Mouse (Mus musculus) heart, postnatal 0 days (tissue): ENCODE data around the gene Cfap57. TPM values are rescaled to one million over a fixed set of nuclear protein-coding genes. Genes with fewer than 3 reads are reported as not detected.

Source experiments
- ATAC-seq: fragments of 200-750 bp; cut with Nextera tagmentation; 2 replicates; pipeline ENCODE4 v1.8.0; 2017; ENCODE audit warnings: low read depth, moderate number of reproducible peaks, moderate library complexity; ENCODE audit not compliant: insufficient read depth
- DNase-seq: peaks from one replicate; pipeline ENCODE4 v3.0.0-alpha.2; 2016; ENCODE audit warnings: low spot score
- H3K27ac ChIP-seq: fragments of 300-500 bp; sonication (generic); 2 replicates; pipeline ENCODE4 v1.5.1; 2014; ENCODE audit warnings: low read depth, mild to moderate bottlenecking
- H3K27me3 ChIP-seq: fragments of 300-500 bp; sonication (generic); 2 replicates; pipeline ENCODE4 v1.6.1; 2014; ENCODE audit warnings: low read length, mixed read lengths; ENCODE audit not compliant: control insufficient read depth, insufficient read depth
- H3K36me3 ChIP-seq: fragments of 300-500 bp; sonication (generic); replicated peaks from 2 replicates; pipeline ENCODE4 v1.6.1; 2014; ENCODE audit warnings: low read length, mixed read lengths; ENCODE audit not compliant: control insufficient read depth, insufficient read depth
- H3K4me1 ChIP-seq: fragments of 300-500 bp; sonication (generic); 2 replicates; pipeline ENCODE4 v1.6.1; 2014; ENCODE audit warnings: antibody characterized with exemption; ENCODE audit not compliant: control insufficient read depth, insufficient read depth
- H3K4me2 ChIP-seq: fragments of 300-500 bp; sonication (generic); 2 replicates; pipeline ENCODE4 v1.6.1; 2014; ENCODE audit warnings: low read depth, mild to moderate bottlenecking, low read length, moderate library complexity
- H3K4me3 ChIP-seq: fragments of 300-500 bp; sonication (generic); 2 replicates; pipeline ENCODE4 v1.5.1; 2014; ENCODE audit warnings: low read depth, low read length
- H3K9ac ChIP-seq: fragments of 300-500 bp; sonication (generic); replicated peaks from 2 replicates; pipeline ENCODE4 v1.6.1; 2014; ENCODE audit warnings: low read depth, low read length, mixed read lengths
- H3K9me3 ChIP-seq: fragments of 300-500 bp; sonication (generic); replicated peaks from 2 replicates; pipeline ENCODE4 v1.6.1; 2016; ENCODE audit warnings: low read length; ENCODE audit not compliant: control insufficient read depth
- CTCF ChIP-seq: IDR thresholded peaks from 2 replicates; pipeline ENCODE4 v1.5.1; 2016; ENCODE audit warnings: antibody characterized with exemption, control low read depth, low read depth
- EP300 ChIP-seq: IDR thresholded peaks from 2 replicates; pipeline ENCODE4 v1.6.1; 2016; ENCODE audit warnings: antibody characterized with exemption, low read depth
- WGBS: fragments of 180-500 bp; shearing (Covaris S2); extraction: QIAGEN DNeasy Blood & Tissue Kit; methylation state at CpG from one replicate; pipeline ENCODE4 v1.1.7; 2014; 5-methylcytosine and 5-hydroxymethylcytosine counted together
- polyA plus RNA-seq: library from polyadenylated mRNA; unstranded; fragments of >200 nt; fragmentation: Nextera tagmentation; extraction: Ambion mirVana; gene quantifications from 2 replicates; pipeline ENCODE4 v1.2.1, GENCODE M21; 2015
- total RNA-seq: library from RNA; depleted of rRNA; stranded (reverse); fragments of >200 nt; gene quantifications from 2 replicates; pipeline ENCODE4 v1.2.3, GENCODE M21; 2014; ENCODE audit warnings: low replicate concordance

Cfap57 gene
- total and polyA plus RNA-seq, 2 experiments from 2014 or later, result 0.07 TPM; not detected in 1

GRCm38 (mm10) chr4:118543592-118544260 lies 76.9 kb downstream of the Cfap57 start, which contains the start of gene Tmem125:
Tmem125 (minus strand) TSS chr4:118544044.
- Histone ChIP-seq H3K36me3 (no peaks in the 10 kb centered on the region), H3K4me2 (peak within 1 kb of the TSS; percentile 62), H3K9me3 (no peaks in the 10 kb centered on the region), H3K4me1 (no peaks in the 10 kb centered on the region), H3K4me3 (peak within 1 kb of the TSS; percentile 30), H3K9ac (0 out of 2 replicates have a peak within 1 kb of the TSS, but pooled peaks have one; percentile 40), H3K27ac (no peak within 1 kb of the TSS), H3K27me3 (peaks cover 5% of the 10 kb centered on the region; the same call in 1 of the 2 replicates)
- TF ChIP-seq CTCF (no peak), EP300 (no peak)
- WGBS, result 3% methylated on average over 24 of the region's 24 CpGs
- DNase-seq (no peak), ATAC-seq (peak; percentile 65)

- H3K27ac ChIP-seq, result no peak overlapping the region
- H3K9ac ChIP-seq, result no peak overlapping the region
- peak overlapping the region; percentile 30 for H3K4me3 ChIP-seq
- ATAC-seq (peak; percentile 65; the same call in 1 of the 2 replicates), DNase-seq (no peak)
- H3K36me3 ChIP-seq, result no peaks in the 10 kb centered on the region
- no peaks in the 10 kb centered on the region for H3K9me3 ChIP-seq
- 9% methylated on average over 13 of the region's 13 CpGs for WGBS
- no peaks in the 10 kb centered on the region for H3K4me1 ChIP-seq
- peaks cover 5% of the 10 kb centered on the region; the same call in 1 of the 2 replicates for H3K27me3 ChIP-seq
- TF ChIP-seq EP300 (no peak), CTCF (no peak)
- H3K4me2 ChIP-seq, result peak overlapping the region; percentile 62
Measured at GRCm38 (mm10) chr4:118543158-118543530, 77.4 kb downstream of the Cfap57 start.

GRCm38 (mm10) chr4:118542510-118543157 lies 77.9 kb downstream of the Cfap57 start:
- H3K36me3 ChIP-seq, result no peaks in the 10 kb centered on the region
- no peaks in the 10 kb centered on the region for H3K9me3 ChIP-seq
- no peak overlapping the region for H3K4me3 ChIP-seq
- peak overlapping the region; percentile 62; the same call in 1 of the 2 replicates for H3K4me2 ChIP-seq
- peaks cover 5% of the 10 kb centered on the region; the same call in 1 of the 2 replicates for H3K27me3 ChIP-seq
- no peak overlapping the region for H3K9ac ChIP-seq
- ATAC-seq (no peak), DNase-seq (no peak)
- H3K4me1 ChIP-seq, result no peaks in the 10 kb centered on the region
- 46% methylated on average over 9 of the region's 9 CpGs for WGBS
- no peak overlapping the region for H3K27ac ChIP-seq
- TF ChIP-seq CTCF (no peak), EP300 (no peak)

- Histone ChIP-seq H3K27ac (no peak overlapping the region), H3K27me3 (peaks cover 5% of the 10 kb centered on the region; the same call in 1 of the 2 replicates), H3K4me2 (no peak overlapping the region), H3K4me1 (no peaks in the 10 kb centered on the region), H3K9ac (no peak overlapping the region), H3K4me3 (no peak overlapping the region), H3K9me3 (no peaks in the 10 kb centered on the region), H3K36me3 (no peaks in the 10 kb centered on the region)
- no peak for ATAC-seq
- WGBS, result 40% methylated on average over 10 of the region's 10 CpGs
- no peak for TF ChIP-seq CTCF
- no peak for TF ChIP-seq EP300
- DNase-seq, result no peak
Measured at GRCm38 (mm10) chr4:118539904-118540303, 80.7 kb downstream of the Cfap57 start.

GRCm38 (mm10) chr4:118537801-118538200 lies 82.8 kb downstream of the Cfap57 start:
- WGBS, result 25% methylated on average over 6 of the region's 6 CpGs
- H3K9me3 ChIP-seq, result no peaks in the 10 kb centered on the region
- H3K4me2 ChIP-seq, result no peak overlapping the region
- peaks cover 5% of the 10 kb centered on the region; the same call in 1 of the 2 replicates for H3K27me3 ChIP-seq
- TF ChIP-seq EP300 (no peak), CTCF (no peak)
- H3K4me3 ChIP-seq, result no peak overlapping the region
- no peak overlapping the region for H3K9ac ChIP-seq
- DNase-seq (no peak), ATAC-seq (no peak)
- no peaks in the 10 kb centered on the region for H3K4me1 ChIP-seq
- H3K36me3 ChIP-seq, result no peaks in the 10 kb centered on the region
- H3K27ac ChIP-seq, result no peak overlapping the region
